Mouse (Mus musculus): ENCODE results near the gene Ly6g6e. TPM values are rescaled to one million over a fixed set of nuclear protein-coding genes. Genes with fewer than 3 reads are reported as not detected.

Ly6g6e gene
- total and polyA plus RNA-seq, 3 experiments: 0.23 TPM; not detected in 2

DNA sequence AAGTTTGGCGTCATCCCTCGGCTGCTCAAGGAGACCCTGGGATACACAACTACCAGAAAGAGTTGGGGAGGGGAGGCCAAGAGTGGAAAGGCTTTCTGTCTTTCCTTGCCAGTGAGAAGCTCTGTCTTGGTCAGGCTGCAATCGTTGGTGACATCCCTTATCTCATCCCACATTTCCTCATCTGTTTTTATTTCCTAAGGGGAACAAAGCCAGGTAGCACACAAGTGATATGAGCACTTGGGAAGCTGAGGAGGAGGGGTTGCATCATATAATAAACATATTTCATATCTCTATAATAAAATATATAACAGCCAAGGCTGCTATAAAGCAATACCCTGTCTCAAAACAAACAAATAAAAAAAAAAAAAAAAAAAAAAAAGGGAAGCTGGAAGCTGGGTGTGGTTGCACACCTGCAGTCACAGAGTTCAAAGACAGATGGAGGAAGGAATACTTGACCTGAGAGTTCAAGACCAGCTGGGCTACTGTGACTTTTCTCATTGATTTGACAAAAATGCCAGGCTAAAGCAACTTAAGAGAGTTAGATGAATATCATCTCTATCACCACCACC is 7.3 kb downstream of the Ly6g6e start (continued):
- no peak for TF ChIP-seq UBTF (IDR thresholded peaks at IDR 0.05; ENCODE audit: borderline replicate concordance, insufficient read depth, low read depth, low read length)
- TF ChIP-seq USF2 (IDR thresholded peaks at IDR 0.05; ENCODE audit: borderline replicate concordance in 1 of 2, insufficient read depth in 1 of 2, low read depth in 1 of 2, low read length in 2 of 2): no peak
- no peak for TF ChIP-seq NRF1 (IDR thresholded peaks at IDR 0.05; ENCODE audit: insufficient read depth, low read depth, low read length, poor library complexity, severe bottlenecking)
- TF ChIP-seq ZNF384 (IDR thresholded peaks at IDR 0.05; ENCODE audit: low read depth, low read length): peak; percentile 92
- TF ChIP-seq CHD1 (IDR thresholded peaks at IDR 0.05; ENCODE audit: low read depth, low read length): no peak
- TF ChIP-seq ZMIZ1 (IDR thresholded peaks at IDR 0.05; ENCODE audit: low read depth, low read length): no peak

DNA sequence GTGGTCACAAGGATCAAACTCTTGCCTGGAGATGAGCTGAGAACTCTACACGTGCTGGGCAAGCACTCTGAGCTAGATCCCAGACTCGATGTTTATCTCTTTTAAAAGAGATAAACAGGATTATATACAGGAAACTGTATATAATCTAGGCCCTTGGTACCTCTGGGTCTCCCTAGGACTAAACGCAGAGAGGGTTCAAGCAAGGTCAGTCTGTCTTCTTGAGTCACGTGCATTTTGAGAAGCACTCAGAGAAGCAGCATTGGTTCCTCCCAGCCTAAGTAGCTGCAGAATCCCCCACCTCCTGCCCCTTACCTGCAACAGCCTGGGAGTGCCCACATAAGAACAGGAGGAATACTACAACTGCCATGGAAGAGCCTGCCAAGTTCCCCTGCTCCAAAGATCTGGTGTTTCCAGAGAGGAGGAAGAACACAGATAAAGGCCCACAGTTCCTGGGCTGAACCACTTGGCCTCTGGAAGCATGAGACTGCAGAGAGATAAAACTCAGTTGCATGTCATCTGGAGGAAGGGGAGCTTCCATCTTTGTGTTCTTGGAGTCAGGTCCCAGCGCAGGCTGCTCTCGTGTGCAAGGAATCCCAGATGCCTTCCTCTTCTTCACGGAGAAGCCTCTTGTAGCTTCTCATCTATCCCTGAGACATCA is 8.6 kb downstream of the Ly6g6e start, which contains the start of gene Ly6g6f:
Gene Ly6g6f, minus strand, starts transcription at position 403 of the 658 bp plus-strand sequence.
- Histone ChIP-seq H3K36me3 (ENCODE audit: control insufficient read depth in 1 of 2, insufficient read depth in 2 of 2, low read length in 2 of 2) (peaks cover 0 to 36% of the 10 kb centered on the region in 2 experiments; a peak in 2 of 4 replicates), H3K4me3 (ENCODE audit: control insufficient read depth in 1 of 2, insufficient read depth in 1 of 2, low read depth in 2 of 2, low read length in 2 of 2) (no peak within 1 kb of the TSS), H3K4me1 (ENCODE audit: control insufficient read depth in 1 of 2, insufficient read depth in 2 of 2, low read length in 2 of 2) (peaks cover 15 to 53% of the 10 kb centered on the region in 2 experiments), H3K79me2 (ENCODE audit: control insufficient read depth, insufficient read depth, low read length, poor library complexity) (peaks cover 10% of the 10 kb centered on the region), H3K9me3 (replicated peaks; ENCODE audit: insufficient read depth, low read length) (no peaks in the 10 kb centered on the region), H3K27me3 (ENCODE audit: control insufficient read depth in 1 of 2, insufficient read depth in 2 of 2, low read length in 2 of 2) (no peaks in the 10 kb centered on the region), H3K27ac (ENCODE audit: control insufficient read depth, low read depth, low read length) (peak within 1 kb of the TSS; percentile 17; the same call in 1 of the 2 replicates), H3K9ac (ENCODE audit: control insufficient read depth, low read depth, low read length, poor library complexity, severe bottlenecking) (no peak within 1 kb of the TSS)
- peak; percentile 32 for DNase-seq (ENCODE audit: low read depth, low spot score)
- TF ChIP-seq ZKSCAN1 (IDR thresholded peaks at IDR 0.05; ENCODE audit: low read depth, low read length) (no peak), GABPA (IDR thresholded peaks at IDR 0.05; ENCODE audit: low read depth, low read length) (no peak), ZMIZ1 (IDR thresholded peaks at IDR 0.05; ENCODE audit: low read depth, low read length) (no peak), MEF2A (IDR thresholded peaks at IDR 0.05; ENCODE audit: extremely low read depth, insufficient replicate concordance, low read depth, low read length, poor library complexity, severe bottlenecking) (no peak), MYB (IDR thresholded peaks at IDR 0.05; ENCODE audit: low read depth, low read length) (no peak), RAD21 (IDR thresholded peaks at IDR 0.05; ENCODE audit: low read depth, low read length) (no peak), ELF1 (IDR thresholded peaks at IDR 0.05; ENCODE audit: low read depth, low read length) (no peak), TAL1 (IDR thresholded peaks at IDR 0.05; ENCODE audit: low read length) (peak; percentile 15; the same call in 1 of the 2 replicates), TCF12 (IDR thresholded peaks at IDR 0.05; ENCODE audit: low read depth, low read length) (no peak), POLR2AphosphoS5 (IDR thresholded peaks at IDR 0.05; ENCODE audit: borderline replicate concordance, low read depth, low read length) (no peak), MYC (IDR thresholded peaks at IDR 0.05; ENCODE audit: low read depth, low read length) (peak; percentile 75; the same call in 1 of the 2 replicates), UBTF (IDR thresholded peaks at IDR 0.05; ENCODE audit: borderline replicate concordance, insufficient read depth, low read depth, low read length) (no peak), ZC3H11A (IDR thresholded peaks at IDR 0.05; ENCODE audit: low read depth, low read length) (no peak), GATA1 (IDR thresholded peaks at IDR 0.05; ENCODE audit: low read depth, low read length) (peak; percentile 51; the same call in 1 of the 2 replicates), USF2 (IDR thresholded peaks at IDR 0.05; ENCODE audit: borderline replicate concordance in 1 of 2, insufficient read depth in 1 of 2, low read depth in 1 of 2, low read length in 2 of 2) (no peak), MAZ (IDR thresholded peaks at IDR 0.05; ENCODE audit: low read depth, low read length) (no peak), BHLHE40 (IDR thresholded peaks at IDR 0.05; ENCODE audit: borderline replicate concordance, low read depth, low read length) (peak; percentile 85), MAX (IDR thresholded peaks at IDR 0.05; ENCODE audit: low read length) (peak; percentile 59; the same call in 1 of the 2 replicates), KAT2A (conservative IDR thresholded peaks at IDR 0.05; ENCODE audit: low read depth, low read length) (no peak), E2F4 (IDR thresholded peaks at IDR 0.05; ENCODE audit: borderline replicate concordance, low read depth, low read length) (no peak), RCOR1 (IDR thresholded peaks at IDR 0.05; ENCODE audit: low read depth, low read length) (peak; percentile 42; the same call in 1 of the 2 replicates), ETS1 (IDR thresholded peaks at IDR 0.05; ENCODE audit: low read depth, low read length) (0 out of 2 replicates have a peak, but pooled peaks have one; percentile 19), NRF1 (IDR thresholded peaks at IDR 0.05; ENCODE audit: insufficient read depth, low read depth, low read length, poor library complexity, severe bottlenecking) (no peak), POLR2A (IDR thresholded peaks at IDR 0.05; ENCODE audit: control insufficient read depth in 1 of 2, insufficient read depth in 1 of 2, low read depth in 1 of 2, low read length in 2 of 2, poor library complexity in 1 of 2) (no peak), USF1 (IDR thresholded peaks at IDR 0.05; ENCODE audit: low read depth, low read length) (peak; percentile 63), MXI1 (IDR thresholded peaks at IDR 0.05; ENCODE audit: low read depth, low read length) (no peak; the same call in 1 of the 2 replicates), CTCF (IDR thresholded peaks at IDR 0.05 in 2 of 3, conservative IDR thresholded peaks at IDR 0.05 in 1 of 3; ENCODE audit: control insufficient read depth in 1 of 3, insufficient read depth in 1 of 3, low read depth in 2 of 3, low read length in 3 of 3, poor library complexity in 1 of 3, severe bottlenecking in 1 of 3) (no peak), CHD2 (IDR thresholded peaks at IDR 0.05; ENCODE audit: low read length) (no peak), EP300 (IDR thresholded peaks at IDR 0.05; ENCODE audit: low read depth in 1 of 2, low read length in 2 of 2) (peak; percentile 44 to 50; a peak in 2 of 4 replicates)
